Mouse (Mus musculus) hematopoietic stem cell, adult 5-6 weeks (primary cell): Measurements from ENCODE around the gene Caml. TPM values are rescaled to one million over a fixed set of nuclear protein-coding genes. Genes with fewer than 3 reads are reported as not detected.

Experiments used
- total RNA-seq: library from RNA; stranded (forward); fragments of 172-1452, 232-1000 nt; gene quantifications from 2 replicates; pipeline ENCODE4 v1.2.3, GENCODE M21; 2017

Gene Caml
- total RNA-seq, 1 experiment from 2014 or later = 58.0 TPM

Other genes starting within 250 kb of the Caml start
- gene Slc34a1, start 224.8 kb upstream of the Caml start, total RNA-seq = not detected in 2 replicates
- not detected in 2 replicates for gene Pfn3, start 207.8 kb upstream of the Caml start, total RNA-seq
- not detected in 2 replicates for gene F12, start 196.2 kb upstream of the Caml start, total RNA-seq
- gene Grk6, start 177.9 kb upstream of the Caml start, total RNA-seq = 77.8 and 80.9 TPM in 2 replicates
- 0.25 TPM in 1 of 2 replicates, not detected in the other for gene Prr7, start 158.7 kb upstream of the Caml start, total RNA-seq
- gene Dbn1, start 134.9 kb upstream of the Caml start, total RNA-seq = 0.60 and 2.3 TPM in 2 replicates
- gene Pdlim7, start 109.3 kb upstream of the Caml start, total RNA-seq = 8.1 and 10.0 TPM in 2 replicates
- 4.1 and 15.5 TPM in 2 replicates for gene Dok3, start 93.7 kb upstream of the Caml start, total RNA-seq
- gene Ddx41, start 86.3 kb upstream of the Caml start, total RNA-seq = 53.7 and 58.2 TPM in 2 replicates
- gene Fam193b, start 51.9 kb upstream of the Caml start, total RNA-seq = 25.6 and 35.0 TPM in 2 replicates
- 100 and 114 TPM in 2 replicates for gene Tmed9, start 49.3 kb upstream of the Caml start, total RNA-seq
- gene B4galt7, start 23.1 kb upstream of the Caml start, total RNA-seq = 7.6 and 8.3 TPM in 2 replicates
- 109 and 122 TPM in 2 replicates for gene Ddx46, start 12.0 kb downstream of the Caml start, total RNA-seq
- gene B230219D22Rik, start 70.1 kb downstream of the Caml start, total RNA-seq = 42.1 and 47.4 TPM in 2 replicates
- gene Txndc15, start 91.6 kb downstream of the Caml start, total RNA-seq = 38.1 and 46.1 TPM in 2 replicates
- gene Pcbd2, start 104.4 kb downstream of the Caml start, total RNA-seq = 4.5 and 26.2 TPM in 2 replicates
- 1.5 TPM in 1 of 2 replicates, not detected in the other for gene Catsper3, start 161.6 kb downstream of the Caml start, total RNA-seq
- not detected in 2 replicates for gene Pitx1, start 213.2 kb downstream of the Caml start, total RNA-seq